Mouse (Mus musculus) adipocyte (in vitro differentiated cells): ENCODE results near the gene Zfp260.
"Not testable (repeated sequence)": the region's sequence is repeated elsewhere in the genome, so short reads cannot be mapped to it uniquely, and the experiment has no call there.

Source experiments
- DNase-seq: peaks from one replicate; pipeline ENCODE4 v3.0.0-alpha.2; 2016; ENCODE audit warnings: low spot score

Zfp260 gene

DNA sequence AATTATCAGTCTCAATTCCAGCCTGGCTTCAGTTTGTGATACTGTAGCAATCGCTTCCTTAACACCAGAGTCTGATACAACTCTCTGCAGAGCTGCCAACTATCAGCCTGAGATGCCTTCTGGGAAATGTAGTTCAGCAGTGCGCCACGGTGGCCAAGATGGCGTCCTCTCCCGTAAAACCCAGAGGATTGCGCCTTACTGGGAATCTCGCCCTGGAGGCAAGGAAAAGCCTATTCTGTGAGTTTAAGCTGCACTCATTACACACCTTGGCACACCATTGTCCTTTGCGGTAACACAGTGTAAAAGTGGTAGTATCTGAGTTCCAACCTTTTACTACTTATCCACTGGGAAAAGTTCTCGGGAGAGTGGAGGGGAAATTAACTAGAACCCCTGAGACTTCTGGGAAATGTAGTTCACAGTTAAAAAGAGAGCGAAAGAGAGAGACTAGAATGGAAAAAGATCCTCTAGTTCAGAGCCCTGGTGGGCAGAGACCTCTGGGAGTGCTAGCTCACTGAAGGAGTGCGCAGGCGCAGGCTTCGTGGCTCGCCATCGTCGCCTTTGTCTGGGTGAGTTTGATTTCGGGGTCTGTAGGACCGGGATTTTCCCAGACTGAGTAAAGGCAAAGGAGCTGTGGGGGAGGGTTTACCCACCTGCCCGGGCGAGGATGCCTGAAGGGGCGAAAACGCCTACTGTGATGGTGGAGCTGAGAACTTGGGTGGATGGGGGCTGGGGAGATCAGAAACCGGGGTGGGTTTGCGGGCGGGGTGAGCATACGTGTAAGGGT lies at the start of gene Zfp260:
Zfp260 (plus strand) TSS at position 132 of the 784 bp plus-strand sequence.
- peak; percentile 91 for DNase-seq

DNA sequence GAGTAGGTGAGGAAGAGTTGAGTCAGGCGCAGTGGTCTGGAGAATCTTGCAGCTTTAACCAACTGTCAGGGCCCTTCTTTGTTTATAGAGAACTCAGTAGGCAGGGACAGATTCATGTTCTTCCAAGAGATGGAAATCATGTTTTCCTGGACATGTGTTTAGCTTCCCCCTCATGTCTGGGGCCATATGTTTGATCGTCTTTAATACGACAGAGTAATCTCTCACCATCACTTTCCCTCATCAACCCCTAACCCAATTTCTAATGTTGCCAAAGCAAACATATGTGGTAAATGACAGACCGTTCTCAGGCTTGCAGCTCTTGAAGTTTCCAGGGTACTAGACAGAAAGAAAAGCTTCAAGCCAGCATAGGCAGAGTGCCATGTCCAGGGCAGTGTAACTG lies 46.5 kb upstream of the Zfp260 start:
- DNase-seq: peak; percentile 65

DNA sequence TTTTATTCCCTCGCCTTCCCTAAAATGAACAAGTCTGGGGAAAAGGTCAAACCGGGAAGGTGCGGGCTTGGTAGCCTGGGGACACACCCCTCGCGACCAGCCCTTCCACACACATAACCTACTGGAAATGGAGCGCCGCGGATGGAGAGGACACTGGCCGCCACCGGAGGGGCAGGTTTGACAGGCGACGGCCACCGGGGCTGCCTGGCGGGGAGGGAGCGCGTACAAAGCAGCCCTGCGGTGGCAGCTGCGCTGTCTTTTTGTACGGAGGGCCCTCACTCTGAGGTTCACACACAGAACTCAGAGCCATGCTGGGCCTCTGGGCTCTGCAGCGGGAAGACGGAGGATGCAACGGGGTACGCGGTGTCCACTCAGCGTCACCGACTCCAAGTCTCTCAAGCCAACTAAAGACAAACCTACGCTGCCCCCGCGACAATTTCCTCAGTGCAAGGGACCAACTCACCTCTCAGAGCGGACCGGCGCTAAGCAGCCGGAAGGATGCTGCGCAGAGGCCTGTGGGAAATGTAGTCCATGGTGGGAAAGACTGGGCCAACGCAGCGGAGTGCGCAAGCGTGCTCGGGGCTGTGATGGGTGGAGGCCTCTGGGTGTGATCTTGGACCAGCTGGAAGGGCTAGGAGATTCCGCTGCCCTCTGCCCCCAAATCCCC lies 43.6 kb upstream of the Zfp260 start, which contains the start of gene Zfp14:
Zfp14 (minus strand) TSS at position 499 of the 667 bp plus-strand sequence.
- DNase-seq: peak; percentile 66

DNA sequence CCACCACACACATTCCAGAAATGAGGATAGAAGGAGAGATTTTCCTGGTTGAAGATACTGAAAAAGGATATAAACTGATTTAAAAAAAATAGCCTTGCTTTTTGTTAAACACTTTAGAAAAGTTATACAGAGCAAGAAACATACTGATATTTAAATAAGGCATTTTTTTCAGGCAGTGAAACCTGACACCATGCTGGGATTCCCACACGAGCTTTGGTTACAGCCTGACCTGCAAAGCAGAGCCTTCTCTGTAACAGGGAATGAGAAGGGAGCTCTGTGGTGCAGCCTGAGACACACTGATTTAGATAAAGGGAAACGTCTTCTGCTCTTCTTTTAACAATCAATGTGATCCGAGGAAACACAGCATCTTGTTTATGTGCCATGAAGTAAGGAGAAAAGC lies 41.0 kb upstream of the Zfp260 start:
- peak; percentile 21 for DNase-seq

DNA sequence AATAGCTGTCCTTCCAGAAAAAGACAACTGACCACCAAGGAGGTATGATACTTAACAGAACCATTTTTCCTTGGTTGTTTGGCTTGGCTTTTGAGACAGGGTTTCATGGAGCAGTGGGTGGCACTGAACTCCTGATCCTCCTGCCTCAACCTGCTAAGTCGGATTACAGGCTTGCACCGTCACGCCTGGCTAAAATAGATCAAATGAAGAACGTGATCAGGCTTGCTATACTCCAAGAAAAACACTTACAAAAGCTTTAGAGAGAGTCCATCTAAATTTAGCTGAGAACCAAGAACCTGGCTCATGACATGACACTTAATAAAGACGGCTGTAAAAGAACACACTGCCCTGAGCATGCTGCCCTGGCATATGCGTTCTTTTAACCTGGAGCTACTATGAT lies 34.2 kb upstream of the Zfp260 start:
- no peak for DNase-seq

DNA sequence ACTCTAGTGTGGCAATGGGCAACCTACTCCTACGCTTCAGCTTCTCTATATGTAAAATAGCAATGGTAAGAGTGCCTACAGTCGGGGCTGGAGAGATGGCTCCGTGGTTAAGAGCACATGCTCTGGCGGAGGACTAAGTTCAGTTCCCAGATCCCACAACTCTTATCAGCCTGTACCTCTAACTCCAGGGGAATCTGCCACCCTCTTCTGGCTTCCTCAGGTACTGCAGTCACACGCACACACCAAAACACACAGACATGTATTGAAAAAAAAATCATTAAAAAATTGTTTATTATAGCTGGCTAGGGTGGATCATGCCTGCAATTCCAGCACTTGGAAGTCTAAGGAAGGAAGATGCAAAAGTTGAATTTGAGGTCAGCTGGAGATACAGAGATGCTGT lies 32.1 kb upstream of the Zfp260 start:
- no peak for DNase-seq

DNA sequence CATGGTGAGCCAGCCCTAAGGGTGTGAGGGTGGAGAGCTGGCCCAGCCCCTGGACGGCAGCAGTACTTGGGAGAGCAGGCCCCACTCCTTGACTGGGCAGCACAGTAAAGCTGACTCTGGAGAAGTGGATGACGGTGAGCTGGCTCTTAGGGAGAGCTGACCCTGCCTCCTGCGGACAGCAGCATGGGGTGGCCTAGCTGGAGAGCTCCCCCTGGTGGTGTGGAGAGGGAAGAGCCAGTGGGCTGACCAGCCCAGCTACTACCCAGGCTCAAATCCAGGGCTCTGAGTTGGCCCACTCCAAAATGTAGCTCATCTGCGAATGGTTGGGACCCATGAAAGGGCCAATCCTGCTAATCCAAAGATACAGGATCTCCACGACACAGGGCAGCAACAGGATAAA lies 30.0 kb upstream of the Zfp260 start:
- DNase-seq: no peak

DNA sequence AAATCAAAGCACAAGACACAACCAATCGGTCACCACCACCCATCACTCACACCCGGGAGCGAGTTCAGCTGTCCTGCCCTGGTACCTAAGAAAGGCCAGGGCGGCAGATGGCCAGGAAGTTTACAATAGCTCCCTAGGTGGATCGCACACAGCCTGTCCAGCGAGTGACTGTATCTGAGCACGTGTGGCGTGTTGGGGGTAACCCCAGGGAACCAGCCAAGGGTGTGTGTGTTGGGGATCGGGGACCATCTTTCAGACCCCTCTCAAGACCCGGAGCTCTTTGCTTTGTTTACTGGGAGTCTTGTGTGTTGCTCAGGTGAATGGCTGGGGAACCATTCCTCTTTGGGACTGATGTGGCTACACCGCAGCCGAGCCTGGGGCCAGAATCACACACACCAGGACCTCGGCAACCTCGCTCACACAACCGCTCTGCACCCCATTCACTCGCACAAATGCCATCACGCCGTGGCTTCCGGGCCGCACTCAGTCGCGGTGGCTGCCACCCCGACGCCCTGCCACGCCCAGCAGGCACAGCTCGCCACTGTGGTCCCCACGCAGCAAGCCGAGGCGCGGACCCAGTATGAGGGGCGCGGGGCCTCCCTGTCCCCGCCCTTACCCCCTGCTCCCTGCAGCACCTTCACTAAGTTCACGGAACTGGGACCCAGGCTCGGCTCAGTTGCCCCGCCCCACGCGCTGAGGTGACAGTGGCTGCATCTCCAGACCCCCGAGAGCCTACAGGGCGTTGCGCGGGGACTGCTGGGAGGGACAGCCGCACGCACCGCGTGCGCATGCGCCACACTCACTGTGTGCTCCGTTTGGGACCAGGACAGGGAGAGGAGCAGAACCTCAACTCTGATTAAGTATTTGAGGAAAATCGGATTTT lies 22.2 kb upstream of the Zfp260 start, which contains the start of gene Zfp82:
Zfp82 (minus strand) TSS at position 755 of the 883 bp plus-strand sequence.
- peak; percentile 68 for DNase-seq

DNA sequence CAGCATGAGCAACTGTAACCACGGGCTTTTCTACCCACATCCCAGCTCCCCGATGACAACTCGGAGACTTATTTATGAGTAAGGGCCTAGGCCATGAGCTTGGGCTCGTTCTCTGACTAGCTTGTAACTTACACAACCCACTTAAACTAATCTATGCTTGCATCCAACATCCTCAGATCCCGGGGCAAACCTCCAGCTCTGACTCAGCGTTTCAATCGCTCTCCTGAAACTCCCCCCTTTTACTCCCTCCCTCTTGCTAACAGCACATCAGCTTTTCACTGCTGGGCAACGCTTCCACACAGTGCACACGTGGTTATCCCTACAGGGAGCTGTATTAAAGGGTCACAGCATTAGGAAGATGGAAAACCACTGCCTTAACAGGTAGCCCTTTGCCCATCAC lies 8.1 kb upstream of the Zfp260 start:
- peak; percentile 25 for DNase-seq

DNA sequence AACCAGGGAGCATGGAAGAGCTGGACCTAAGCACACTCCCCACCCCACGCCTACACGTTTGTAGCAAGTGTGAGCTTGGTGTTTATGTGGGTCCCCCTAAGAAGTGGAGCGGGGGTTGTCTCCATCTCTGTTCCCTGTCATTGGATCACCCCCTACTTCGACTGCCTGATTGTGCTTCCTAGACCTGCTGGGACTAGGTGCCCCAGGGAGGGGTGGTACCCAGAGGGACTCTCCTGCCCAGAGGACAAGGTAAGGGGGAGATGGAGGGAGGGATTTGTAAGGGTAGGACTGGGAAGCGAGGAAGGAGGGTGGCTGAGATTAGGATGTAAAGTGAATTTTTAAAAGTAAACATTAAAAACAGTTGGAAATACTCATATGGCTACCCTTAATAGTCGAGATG lies 5.2 kb upstream of the Zfp260 start:
- no peak for DNase-seq

DNA sequence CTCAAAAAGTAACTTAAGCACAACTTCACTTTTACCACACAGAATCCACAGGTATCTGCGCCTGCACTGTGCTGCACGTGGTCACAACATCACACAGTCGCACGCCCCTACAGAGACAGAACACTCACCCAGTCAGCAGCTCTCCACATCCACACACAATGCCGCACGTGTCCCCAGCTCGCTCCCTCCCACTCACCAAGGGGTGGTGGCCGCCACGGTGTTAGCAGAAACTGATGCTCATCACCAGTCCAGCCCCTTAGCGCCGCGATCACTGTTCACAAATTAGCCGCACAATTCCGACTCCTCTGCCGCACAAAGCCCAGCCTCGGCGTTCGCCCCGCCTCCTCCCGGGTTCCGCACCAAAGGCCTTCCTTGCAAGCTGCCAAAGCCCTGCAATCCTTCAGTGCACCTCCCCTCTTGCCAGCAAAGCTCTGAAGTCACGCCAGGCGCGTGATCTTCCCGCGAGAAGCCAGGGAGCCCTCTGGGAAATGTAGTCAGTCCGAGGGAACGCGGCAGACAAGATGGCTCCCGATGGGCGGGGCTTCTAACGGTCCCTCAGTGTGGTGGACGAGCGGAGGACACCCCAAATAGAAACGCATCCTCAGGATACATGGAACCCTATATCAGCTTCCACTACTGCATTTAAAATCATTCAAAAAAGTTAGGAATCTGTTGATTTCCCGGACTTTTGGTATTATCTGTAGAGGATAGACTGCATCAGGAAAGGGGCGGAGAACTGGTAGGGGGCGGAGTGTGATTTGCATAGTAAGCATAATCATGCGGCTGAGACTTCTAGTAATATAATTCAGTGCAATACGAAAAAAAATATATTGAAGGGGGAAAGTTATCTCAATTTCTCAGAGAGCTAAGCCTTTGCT lies 4.2 kb upstream of the Zfp260 start, which contains the start of the genes Gm26920 and Zfp566:
Gm26920 (minus strand) TSS at position 319 of the 878 bp plus-strand sequence.
Zfp566 (minus strand) TSS at position 436 of the 878 bp plus-strand sequence.
- DNase-seq: peak; percentile 97

DNA sequence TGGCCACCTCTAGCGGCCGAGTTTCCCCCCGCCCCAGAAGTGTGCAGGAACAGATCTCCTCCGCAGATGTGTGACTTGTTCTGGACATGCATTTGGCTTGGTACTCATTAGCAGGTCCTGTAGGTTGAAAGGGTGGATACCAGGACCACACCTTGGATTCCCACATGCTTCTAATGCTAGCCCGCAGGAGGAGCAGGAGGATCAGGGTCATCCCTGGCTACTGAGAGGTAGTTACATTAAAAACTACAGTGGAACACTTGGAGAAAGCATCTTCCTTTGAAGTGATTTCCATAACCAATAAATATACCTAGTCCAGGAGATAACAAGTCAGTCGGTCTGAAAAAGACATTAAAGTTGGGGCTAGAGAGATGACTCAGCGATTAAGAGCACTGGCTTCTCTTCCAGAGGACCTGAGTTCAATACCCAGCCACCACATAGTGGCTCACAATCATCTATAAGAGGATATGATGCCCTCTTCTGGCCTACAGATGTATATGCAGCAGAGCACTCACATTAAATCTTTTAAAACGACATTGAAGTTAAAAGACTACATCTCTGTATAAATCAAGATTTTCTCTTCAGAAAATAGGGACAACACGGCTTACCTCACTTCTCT lies 3.5 kb upstream of the Zfp260 start:
- peak; percentile 54 for DNase-seq

DNA sequence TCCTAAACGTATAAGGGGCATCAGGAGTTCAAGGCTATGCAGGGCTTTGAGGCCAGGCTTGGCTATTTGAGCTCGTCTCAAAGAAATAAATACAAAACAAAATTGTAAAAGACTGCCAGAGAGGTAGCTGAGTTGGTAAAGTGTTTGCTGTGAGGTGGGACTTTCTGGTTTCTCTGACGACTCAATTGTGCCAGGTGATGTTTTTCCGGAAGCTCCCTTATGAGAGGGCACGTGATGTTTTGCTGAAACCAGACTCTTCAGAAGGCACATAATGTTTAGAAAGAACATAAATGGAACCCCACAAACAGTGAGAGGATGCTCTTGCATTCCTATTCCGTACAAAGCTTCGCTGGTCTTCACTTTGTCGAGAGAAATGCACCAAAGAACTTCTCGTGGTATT lies 1.9 kb upstream of the Zfp260 start:
- no peak for DNase-seq

DNA sequence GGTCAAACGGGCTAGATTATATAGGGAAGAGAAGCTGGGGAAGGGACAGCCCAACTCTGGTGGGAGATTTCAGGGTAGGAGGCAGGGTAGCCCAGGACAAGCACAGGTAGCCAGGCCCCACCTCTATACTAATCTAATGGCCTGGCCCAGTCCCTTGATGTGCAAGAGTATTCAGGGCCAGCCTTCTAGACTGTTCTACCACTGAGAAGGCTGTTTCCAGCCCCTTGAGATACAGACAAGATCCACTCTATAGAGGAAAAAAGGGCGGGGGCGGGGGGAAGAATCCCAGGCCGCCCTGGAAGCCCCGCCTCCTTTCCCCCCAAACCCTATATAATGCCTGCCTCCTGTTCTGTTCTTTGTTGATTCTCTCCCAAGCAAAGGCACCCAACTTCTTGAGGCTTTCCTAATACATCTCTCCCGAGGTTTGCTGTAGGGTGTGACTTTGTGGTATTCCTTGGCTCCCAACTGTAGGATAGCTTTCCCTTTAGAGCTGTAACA lies 610 bp upstream of the Zfp260 start:
- no peak for DNase-seq

DNA sequence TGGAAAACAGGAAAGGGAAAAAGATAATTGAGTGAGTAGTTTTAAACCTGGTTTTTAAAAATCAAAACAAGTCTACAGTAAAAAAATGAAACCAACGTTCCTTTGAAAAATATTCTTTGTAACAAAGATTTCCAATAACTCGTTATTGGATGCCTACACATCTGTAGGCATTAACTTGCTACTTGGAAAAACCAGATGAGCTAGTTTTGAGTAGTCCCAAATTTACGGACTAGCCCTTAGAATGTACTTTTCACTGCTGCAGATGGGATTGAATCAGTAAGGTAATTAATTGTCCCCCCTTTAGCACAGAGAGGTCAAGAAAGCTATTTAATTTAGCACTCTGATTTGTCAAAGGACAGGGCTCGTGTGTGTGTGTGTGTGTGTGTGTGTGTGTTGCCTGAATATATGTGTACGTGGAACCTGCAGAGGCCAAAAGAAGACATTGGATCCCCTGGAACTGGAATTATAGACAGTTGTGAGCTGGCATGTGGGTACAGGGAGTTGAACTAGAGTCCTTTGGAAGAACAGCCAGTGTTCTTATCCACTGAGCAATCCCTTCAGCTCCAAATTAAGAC lies 1.1 kb downstream of the Zfp260 start:
- peak; percentile 15 for DNase-seq

DNA sequence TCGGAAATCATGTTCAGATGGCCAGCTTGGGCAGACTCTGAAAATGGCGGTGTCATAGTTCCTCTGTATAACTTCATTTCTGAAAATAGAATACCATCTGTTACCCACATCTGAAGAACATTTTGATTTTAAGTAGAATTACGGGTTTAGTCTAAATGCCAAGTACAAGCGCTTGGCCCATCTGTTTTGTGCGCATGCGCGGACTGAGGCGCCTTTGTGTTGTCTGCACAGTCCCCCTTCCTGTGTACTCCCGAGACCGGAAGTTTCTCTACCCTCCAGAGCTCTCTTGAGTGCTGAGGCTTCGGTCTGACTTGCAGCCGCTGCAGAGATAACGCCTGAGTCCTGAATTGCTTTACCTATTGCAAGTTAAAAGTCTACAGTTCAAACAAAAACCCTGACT lies 4.7 kb downstream of the Zfp260 start:
- no peak for DNase-seq

DNA sequence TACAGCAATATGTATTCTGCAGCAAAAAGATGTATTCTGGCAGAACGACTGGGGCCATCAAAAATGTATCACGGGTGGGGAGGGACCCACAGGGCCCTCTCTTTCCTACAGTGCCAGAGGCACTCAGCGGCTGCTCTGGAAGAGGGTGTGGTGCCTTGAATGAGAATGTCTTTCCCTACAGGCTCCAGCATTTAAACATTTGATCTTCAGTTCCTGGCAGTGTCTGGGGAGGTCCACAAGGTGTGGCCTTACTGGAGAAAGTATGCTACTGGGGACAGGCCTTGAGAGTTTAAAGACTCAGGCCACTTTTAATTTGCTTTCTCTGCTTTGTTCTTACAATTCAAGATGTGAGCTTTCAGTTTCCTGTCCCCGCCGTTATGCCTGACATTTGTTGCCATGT lies 21.5 kb downstream of the Zfp260 start:
- no peak for DNase-seq

DNA sequence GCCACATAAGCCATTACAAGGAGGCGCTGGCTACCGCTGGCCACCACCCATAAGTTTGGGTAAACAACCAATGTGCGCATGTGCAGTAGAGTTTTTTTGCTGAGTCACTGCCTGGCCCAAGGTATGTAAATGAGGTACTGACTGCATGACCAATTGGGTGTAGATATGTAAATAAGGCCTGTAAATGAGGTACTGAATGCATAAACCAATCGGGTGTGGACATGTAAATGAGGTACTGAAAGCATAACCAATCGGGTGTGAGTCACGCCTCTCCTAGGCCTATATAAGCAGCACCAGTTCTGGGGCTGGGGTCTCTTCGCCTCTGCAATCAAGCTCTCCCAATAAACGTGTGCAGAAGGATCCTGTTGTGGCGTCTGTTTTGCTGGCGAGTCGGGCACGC lies 23.4 kb downstream of the Zfp260 start:
- DNase-seq: not testable (repeated sequence)

DNA sequence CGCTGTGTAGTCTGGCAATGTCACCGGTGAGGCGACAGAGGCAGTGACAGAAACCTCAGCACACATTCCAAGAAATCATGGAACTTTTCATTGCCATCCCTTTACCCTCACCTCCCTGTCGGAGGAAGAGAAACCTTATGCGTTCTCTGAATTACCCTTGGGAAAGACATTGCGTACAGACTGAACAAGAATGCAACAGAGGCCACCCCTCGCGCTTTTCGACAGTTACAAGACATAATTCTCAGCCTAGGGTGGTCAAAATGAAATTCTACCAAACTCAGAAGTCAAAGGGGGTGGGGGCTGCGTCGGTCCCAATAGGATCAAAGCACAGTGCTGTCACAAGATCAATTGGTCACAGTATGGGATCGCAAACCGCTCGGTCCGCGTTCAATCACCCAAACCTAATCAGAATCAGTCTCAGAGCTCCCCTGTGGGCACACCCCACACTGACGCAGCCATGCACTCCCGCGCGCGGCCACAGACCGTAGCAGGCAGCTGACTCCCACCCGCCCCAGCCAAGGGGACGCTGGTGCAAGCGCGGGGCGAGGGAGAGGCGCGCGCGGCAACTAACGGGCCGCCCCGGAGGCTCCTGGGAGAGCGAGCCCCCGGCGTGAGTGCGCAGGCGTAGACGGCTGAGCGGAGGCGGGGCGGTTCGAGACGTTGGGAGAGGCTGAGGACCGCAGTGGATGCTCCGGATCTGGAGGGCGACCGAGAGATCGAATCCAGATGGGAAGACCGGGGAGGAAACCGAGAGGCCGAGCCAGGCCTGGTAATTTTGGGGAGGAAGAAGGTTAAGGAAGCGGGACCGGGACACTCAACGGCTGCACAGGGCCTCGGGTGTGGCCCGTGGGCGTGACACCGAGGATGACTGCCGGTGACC lies 27.0 kb downstream of the Zfp260 start, which contains the start of gene Zfp382:
Zfp382 (plus strand) TSS at position 635 of the 880 bp plus-strand sequence.
- DNase-seq: peak; percentile 71
